Mouse (Mus musculus) right cerebral cortex, adult 2 months (tissue): ENCODE results near the gene Il1r1.

Experiments
- DNase-seq, 2 experiments: peaks; one replicate each; pipeline ENCODE4 v3.0.0; 2021 to 2022; ENCODE audit warnings: low spot score in 2 of 2

The Il1r1 gene

DNA sequence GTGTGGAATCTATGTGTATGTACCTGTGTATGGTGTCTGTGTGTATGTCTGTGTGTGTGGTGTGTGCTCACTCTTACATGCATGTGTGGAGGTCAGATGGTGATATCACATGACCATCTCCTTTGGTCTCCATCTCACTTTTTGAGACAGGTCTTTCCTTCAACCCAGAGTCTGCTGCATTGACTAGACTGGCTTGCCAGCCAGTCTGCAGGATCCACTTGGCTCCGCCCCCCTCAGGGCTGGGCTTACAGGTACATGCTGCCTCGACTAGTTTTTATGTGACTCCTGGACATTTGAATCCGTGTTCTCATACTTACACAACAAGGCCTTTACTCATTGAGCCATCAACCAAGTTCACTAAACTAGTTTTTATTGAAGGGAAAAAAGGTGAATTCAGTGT lies 6.2 kb downstream of the Il1r1 start:
- DNase-seq: no peak

DNA sequence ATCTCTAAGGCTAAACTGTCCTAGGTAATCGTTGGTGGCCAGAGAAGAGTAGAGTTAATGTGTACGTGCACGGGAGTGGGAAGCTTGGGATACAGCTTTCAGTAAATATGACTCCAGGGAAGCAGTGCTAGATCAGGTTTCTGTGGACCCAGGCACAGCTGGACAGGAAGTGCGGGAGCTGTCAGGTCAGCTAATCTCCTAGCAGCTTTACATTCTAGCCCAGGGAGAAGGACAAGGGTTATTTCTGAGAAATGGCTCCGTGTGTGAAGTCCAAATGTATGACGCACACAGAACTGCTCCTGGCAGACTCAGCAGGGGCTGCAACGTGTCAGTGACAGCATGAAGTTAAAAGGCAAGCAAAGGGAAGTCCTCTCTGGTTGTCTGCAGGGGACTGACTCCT lies 8.3 kb downstream of the Il1r1 start:
- no peak for DNase-seq

DNA sequence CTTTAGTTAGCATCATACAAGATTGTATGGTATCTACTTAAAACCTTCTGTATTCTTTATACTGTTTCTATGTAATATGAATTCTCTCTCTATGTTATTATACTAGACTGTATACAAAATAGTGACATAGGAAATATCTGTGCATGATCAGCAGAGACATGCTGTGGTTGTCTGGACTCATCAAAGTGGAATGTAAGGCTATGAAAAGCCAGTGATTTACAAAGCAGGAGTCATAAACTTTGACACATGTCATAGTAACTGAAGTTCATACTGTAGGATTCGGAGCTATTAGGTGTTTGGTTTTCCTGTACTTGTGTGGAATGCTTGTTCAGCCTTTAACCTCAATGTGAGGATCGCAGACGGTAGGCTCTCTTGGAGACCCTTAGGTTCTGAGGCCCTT lies 8.7 kb downstream of the Il1r1 start:
- no peak for DNase-seq

DNA sequence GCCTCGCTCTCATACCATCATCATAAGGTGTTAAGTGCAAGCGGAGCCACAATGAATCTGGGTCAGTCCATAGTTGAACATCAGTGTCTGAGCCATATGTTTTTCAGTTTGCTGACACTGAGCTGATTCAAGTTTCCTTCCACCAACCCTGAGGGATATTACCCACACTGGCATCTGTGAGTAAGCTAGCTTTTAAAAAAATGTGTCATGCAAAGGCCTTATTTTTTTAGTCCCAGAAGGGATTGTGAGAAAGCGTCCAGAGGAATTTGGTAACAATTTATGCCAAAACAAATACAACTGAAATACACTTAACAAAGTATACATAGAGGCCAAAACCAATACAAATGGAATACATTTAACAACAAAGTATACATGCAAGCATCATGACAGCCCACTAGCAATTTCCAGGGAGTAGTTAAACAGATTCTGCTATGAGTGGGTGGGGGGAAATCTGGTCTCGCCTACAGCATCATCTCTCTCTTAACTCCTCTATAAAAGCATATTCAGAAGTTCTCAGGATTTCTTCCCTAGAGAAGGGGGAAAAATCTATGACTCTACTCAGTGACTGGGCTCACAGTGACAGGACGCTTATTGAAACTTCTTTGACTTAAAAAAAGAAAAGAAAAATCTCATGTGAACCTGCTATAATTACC lies 10.8 kb downstream of the Il1r1 start:
- peak in 1 of 2 experiments; percentile 26 for DNase-seq

GRCm38 (mm10) chr1:40236694-40237093 lies 11.8 kb downstream of the Il1r1 start:
- DNase-seq: no peak

DNA sequence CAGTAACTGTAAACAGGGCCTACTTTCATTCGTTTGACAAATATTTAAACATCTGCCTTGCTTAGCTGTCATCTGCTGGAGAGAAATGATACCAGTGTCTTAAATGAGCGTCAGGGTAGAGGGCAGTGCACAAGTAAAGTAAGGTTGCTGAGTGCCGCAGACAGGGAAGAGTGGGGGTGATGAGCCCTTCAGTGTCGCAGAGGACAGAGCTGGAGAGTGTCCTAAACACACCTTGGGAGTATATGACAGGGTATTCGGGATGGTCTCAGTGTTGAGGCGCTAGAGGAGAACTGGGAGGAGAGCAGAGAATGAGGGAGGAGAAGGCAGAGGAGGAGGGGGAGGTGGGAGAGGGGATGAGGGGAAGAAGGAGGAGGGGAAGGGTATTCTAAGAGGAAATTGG lies 12.2 kb downstream of the Il1r1 start:
- no peak for DNase-seq

GRCm38 (mm10) chr1:40240353-40241092 lies 15.6 kb downstream of the Il1r1 start:
- DNase-seq: no peak

DNA sequence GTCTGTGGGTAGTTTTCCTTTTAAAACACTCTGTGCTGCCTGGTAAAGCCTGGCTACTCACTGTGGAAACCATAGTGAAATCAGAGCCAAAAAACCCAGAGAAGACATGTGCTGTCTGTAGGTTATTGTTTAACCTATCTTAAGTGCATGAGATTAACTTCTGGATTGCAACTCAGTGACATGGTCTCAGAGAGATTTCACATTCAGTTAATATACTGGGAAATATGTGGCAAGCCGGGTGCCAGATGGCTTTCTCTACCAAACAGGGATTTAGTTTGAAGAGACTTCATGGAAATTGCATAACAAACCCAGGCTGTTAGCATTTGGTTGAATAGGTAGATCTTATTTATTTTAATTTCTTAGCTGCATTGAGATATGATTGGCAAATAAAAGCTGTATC lies 17.8 kb downstream of the Il1r1 start:
- DNase-seq: no peak

- no peak for DNase-seq
Observed at GRCm38 (mm10) chr1:40243561-40243998, 18.7 kb downstream of the Il1r1 start.

- DNase-seq: no peak
Observed at GRCm38 (mm10) chr1:40250425-40250824, 25.5 kb downstream of the Il1r1 start.

- DNase-seq: no peak
Observed at GRCm38 (mm10) chr1:40252507-40252906, 27.6 kb downstream of the Il1r1 start.

- no peak for DNase-seq
Observed at GRCm38 (mm10) chr1:40253940-40254339, 29.1 kb downstream of the Il1r1 start.

DNA sequence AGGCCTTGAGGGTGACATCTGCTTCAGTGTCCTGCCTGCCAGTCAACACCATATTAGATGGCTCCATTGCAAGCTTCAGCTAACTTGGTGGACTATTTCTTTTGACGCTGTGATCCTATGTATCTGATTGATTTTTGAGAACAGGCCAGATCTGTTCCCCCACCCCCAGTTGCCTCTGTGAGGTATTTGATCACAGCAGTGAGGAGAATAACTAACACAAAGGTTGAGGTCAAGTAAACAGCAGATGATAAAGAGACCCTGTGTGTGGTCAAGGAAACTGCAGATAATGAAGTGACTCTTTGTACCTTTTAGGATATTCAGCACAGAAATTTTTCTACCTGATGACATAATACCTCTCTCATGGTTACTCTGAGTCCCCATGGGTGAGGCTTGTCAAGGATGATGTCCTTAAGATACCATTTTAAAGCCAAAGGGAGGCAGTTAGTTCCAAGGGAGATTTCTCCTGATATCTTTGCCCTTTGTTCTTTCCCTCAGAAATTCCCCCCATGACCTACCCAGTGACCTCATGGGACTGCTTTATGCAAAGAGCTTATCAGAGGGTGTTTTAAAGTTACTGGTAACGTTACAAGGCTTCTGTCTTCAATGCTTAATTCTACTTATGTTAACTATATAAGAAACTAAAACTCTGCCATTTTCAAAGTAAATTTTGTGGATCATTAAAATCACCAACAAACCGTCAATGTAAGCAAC lies 29.6 kb downstream of the Il1r1 start:
- DNase-seq: no peak

DNA sequence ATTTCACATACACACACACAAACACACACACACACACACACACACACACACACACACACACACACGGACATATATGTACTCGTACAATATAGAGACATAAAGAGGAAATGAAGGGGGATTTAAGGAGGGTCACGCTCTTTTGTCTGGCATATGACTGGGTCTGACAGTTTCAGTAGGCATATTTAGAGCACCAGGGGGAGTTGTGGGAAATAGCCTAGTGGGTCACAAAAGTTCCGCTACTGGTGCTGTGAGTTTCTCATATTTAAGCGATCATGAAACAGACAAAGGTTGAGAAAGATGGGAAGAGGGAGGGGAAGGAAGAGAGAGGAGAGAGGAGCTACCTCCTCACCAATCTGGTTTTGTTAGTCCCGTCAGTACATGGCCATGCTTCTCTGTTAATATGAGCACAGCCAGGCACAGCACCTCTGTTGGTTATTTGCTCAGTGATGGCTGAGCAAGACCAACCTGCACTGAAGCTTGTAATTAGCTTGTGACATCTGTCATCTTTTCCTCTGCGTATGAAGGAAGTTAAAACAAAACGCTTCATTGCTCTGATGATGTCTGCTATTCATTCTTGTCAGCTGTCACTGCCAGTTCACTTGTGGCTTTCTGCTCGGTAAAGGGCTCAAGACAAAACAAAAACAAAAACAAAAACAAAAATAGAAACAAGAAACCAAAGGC lies 37.7 kb downstream of the Il1r1 start:
- no peak for DNase-seq

- DNase-seq: no peak
Observed at GRCm38 (mm10) chr1:40263122-40263498, 38.2 kb downstream of the Il1r1 start.

DNA sequence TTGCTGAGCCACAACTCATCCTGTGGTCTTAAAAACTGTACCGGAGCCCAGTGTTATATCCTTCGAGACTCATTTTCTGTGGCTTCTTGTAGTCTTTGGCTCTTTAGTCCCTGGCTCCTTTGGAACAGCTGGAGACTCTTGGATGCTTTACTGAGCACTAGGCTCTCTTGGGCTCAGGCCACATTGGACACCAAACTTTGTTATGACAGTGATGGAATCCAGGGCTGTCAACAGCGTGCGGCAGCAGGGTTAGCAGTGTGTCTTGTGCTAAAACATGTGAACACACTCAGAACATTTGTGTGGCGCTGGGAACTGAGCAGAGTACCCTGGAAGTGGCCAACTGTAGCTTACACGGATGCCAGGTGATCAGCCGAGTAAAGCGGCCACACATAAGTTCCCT lies 38.8 kb downstream of the Il1r1 start:
- DNase-seq: no peak

DNA sequence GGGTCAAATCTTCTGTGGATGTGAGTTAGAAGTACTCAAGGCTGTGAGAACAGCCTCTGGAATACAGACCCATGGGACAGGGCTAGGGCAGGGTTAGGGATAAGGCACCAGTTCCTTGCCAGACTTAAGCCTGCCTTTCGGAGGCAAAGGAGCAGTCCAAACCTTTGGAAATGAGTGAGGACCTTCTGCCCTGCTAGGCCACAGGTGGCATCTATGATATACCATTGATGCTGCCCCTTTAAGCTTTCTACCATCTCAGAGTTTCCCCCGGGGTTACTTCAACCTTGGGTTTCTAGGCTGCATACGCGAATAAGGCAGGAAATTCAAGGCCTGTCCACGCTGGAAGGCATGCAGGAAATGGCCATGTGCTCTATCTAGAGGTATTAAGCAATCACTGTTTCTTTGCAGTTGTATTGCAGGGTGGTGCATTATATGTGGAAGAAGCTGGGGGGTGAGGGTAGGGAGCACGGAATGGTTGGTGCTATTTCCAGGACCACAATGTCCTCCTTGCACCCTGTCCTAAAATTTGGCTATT lies 40.5 kb downstream of the Il1r1 start:
- no peak for DNase-seq

DNA sequence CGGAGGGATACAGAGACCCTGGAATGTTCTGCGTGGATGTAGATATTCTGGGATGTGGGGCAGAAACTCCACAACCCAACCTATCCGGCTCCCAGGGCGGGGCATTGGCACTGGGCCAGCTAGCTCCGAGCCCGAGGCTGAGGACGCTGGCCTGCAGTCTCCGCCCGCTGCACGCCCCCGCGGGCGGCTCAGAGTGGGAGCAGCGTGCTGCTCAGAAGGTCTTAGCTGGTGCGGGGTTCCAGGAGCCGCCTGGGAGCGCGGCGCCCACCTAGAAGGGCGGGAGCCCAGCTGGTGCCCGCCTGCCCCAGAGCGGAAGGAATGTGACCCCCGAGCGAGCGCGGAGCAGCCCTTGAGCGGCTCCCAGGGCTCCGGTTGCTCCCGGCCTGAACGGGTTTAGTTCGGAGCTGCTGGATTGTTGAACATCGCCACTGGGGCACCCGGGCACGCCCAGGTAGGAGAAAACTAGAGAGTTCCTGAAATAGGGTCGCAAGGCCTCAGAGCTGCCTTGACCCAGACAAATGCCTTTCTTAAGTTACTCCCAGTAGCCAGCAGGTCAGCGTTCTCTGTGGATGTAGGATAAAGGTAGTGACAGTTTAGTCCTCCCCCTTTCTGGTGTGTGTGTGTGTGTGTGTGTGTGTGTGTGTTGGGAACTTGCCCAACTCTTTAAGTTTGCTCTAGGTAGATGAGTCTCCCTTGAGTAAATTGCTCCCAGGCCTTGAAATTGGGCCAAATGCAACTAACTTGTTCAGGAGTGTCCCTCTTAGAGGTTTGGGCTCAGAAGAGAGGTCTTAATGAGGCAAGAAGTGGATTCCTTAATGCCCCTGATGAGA lies 41.8 kb downstream of the Il1r1 start:
- DNase-seq: peak; percentile 55 to 65

- DNase-seq: no peak
Observed at GRCm38 (mm10) chr1:40267846-40268245, 43.0 kb downstream of the Il1r1 start.

DNA sequence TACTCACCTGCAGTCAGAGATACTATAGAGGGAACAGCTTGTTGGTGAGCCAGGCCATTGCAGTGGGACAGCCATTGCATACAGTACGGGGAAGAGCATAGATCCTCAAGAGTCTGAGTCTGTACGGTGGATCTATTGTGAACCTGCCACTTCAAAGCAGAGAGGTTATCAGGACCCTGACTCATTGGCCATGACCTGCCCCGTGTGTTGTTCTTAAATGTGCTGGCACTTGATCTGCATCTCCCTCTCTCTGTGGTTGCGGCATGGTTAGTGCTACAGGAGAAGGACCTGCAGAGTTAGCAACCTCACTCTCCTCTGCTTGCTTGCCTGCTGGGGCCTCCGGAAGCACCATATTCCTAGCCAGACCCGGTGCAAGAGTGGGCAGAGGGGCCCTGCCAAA lies 43.7 kb downstream of the Il1r1 start:
- DNase-seq: no peak

DNA sequence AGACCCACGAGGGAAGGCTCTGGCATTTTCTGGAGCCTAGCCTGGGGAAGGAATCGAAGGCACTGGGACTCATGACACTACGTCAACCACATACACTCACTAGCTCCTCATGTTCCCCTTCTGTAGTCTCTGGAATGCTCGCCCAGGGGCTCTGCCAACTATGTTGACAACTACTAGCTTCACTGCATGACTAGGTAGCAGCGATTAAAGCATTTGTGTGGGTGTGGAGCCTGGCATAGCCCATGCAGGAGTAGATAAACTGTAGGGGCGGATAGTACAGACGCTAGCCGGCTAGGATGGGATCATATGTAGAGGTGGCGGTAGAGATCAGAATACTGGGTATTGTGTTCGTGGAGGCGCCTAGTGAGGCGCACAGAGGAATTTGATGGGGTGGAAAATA lies 45.5 kb downstream of the Il1r1 start:
- peak in 1 of 2 experiments; percentile 14 for DNase-seq
